Mouse (Mus musculus): ENCODE measurements around the gene Morn1.
A peak's percentile ranks its signal among the peaks of the same experiment; 100 is the strongest.

Morn1 gene

DNA sequence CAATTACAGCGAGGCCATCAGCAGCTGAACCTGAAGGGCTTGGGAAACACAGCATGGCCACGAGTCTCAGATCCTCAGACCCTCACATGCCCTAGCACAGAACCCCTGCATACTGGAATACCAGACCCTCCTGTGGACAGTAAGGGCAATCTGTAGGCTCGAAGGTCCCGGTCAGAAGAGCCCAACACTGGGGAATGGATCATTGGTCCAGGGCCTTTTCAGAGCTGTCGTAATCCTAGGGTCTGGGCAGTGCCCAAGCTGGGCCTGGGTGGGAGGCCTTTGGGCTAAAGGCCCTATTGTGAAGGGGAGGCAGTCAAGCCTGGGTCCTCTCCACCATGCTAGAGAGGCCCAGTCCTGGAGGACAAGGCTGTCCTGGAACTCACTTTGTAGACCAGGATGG, 56.5 kb downstream of the Morn1 start:
- no peak for DNase-seq

- DNase-seq = no peak
Measured at GRCm38 (mm10) chr4:155143411-155143810, 57.0 kb downstream of the Morn1 start.

DNA sequence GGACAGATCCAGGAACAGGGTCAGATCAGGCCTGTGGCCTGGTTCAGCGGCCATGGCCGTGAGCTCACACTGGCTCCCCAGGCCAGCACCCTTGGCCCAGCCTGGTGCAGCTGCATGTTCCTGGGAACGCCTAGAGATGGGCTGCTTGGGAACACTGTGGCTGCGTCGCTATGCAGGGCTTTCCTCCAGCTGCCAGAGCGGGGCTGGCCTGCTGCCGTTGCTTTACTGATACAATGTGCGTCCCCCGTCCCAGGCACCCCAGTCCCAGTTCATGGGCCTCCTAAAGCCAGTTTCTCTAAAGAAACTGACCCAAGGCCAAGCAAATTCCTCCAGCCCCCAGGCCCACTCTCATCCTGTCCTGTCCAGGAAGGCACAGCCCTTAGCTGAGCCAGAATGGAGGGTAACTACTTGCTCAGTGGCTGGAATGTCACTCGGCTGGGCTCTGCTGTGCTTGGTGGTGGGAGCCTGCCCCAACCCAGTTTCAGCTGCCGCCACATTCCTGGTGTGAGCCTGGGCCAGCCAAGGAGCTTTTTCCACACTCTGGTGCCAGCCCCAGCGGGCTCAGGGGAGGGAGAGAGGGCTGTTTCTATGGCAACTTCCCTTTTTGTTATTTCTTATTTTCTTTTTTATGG, 57.6 kb downstream of the Morn1 start:
- peak; percentile 72 for DNase-seq

GRCm38 (mm10) chr4:155144548-155145180, 58.3 kb downstream of the Morn1 start:
- no peak for DNase-seq

GRCm38 (mm10) chr4:155146107-155146823, 59.9 kb downstream of the Morn1 start:
- DNase-seq = no peak

- no peak for DNase-seq
Measured at GRCm38 (mm10) chr4:155148453-155148852, 62.1 kb downstream of the Morn1 start.

DNA sequence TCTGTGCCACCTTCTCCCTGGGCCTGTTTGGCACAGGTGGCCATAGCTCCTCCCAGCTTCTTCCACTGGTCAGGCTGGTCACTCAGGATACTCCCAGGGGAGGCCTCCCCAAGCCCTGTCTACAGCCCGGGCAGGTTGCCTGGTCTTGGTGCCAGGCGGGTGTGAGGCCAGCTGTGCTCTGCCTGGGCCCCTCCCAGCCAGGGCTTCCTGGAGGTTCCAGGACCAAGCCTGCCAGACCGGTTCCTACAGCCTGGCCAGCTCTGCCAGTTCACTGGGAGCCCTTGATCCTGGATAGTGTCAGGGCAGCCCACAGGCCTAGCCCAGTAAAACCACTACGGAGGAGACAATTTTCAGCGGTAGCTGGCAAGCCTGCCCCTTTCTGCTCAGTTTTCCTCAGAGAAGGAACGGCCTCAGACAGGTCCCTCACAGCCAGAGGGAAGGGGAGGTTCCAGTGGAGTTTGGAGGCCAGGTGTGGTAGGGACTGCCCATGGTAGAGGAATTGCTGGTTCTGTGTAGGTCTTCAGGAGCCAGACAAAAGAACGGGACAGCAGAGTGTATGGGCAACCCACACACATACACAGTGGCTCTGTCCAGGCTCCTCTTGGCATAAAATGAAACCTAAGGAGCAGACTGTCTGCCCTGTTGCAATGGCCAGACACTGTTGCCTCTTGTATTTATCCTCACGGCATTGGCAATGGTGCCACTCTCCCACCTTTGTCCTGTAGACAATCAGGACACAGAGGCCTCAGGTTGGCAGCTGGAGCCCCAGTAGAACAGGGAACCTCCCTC, 62.7 kb downstream of the Morn1 start:
- DNase-seq = peak; percentile 80

- no peak for DNase-seq
Measured at GRCm38 (mm10) chr4:155149941-155150275, 63.5 kb downstream of the Morn1 start.

- peak; percentile 93 for DNase-seq
Measured at GRCm38 (mm10) chr4:155150276-155151113, 64.1 kb downstream of the Morn1 start.

DNA sequence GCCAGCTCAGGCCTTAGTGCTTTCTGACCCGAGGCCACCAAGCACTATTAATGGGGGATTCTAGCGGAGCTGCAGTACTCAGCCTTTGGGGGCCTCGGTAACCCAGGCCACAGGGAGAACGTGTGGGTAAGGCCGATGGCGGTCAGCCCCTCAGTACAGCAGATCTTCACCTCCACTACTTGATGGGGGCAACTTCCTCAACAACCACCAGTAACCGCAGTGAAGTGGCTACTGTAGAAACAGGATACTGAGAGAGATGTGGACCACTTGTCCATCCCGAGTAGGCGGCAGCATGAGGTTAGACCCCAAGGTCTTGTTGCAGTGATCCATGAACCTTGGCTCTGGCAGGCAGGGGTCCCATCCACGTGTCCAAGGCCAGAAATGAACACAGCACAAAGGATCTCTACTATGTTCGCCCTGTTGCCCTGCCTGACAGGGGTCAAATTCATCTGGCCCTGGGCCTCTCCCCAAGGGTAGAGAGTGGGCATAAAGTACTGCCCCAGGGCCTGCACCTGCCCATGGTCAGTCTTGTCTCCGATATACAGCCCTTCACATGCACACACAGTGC, 64.9 kb downstream of the Morn1 start:
- no peak for DNase-seq

- DNase-seq = no peak
Measured at GRCm38 (mm10) chr4:155151845-155152244, 65.5 kb downstream of the Morn1 start.

- no peak for DNase-seq
Measured at GRCm38 (mm10) chr4:155152476-155152875, 66.1 kb downstream of the Morn1 start.

DNA sequence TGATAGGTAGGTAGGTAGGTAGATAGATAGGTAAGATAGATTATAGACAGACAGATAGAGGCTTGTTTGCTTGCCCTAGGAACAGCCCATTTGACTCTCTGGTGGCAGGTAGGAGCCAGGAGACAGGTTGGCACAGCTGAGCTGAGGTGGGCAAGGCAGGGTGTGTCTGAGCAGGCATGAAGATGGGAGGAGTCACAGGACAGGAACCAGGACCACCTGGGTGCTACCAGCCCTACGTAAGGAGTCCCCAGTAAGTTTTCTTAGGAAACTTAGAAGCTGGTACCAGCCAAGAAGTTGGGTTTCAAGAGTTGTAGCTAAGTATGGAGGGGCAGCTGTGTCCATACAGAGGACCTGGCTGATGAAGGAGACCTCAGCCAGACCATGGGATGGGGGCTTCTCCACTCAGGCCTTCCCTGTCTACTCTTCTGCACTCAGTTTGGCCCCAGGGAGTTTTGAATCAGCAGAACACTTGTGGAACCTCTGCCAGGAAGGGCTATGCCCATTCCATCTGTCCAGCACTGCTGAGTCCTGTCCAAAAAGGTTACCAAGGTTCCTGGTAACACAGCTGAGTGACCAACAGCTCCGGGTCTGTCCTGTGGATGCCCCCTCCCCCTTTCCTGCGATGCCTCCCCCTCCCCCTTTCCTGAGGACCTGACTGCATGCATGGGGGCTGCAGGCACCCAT, 67.2 kb downstream of the Morn1 start:
- DNase-seq = no peak

GRCm38 (mm10) chr4:155154986-155155385, 68.6 kb downstream of the Morn1 start:
- peak; percentile 68 for DNase-seq

DNA sequence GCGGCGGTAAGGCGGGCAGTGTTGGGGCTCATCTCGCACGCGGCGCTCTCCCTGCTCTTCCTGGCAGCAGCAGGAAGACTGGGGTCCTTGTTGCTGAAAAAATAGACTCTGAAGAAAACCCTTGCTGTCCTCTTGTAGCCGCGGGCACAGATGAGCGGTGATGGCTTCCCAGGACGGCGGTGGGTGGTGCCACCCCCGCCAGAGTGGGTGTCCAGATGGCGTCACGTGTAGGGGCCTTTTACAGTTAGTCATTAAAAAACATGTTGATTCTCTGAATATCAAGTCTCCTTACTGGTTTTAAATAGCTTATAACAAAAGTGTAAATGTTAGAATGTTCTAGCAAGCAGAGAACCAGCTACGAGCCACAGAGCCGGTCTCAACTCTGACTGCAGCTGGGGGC, 70.4 kb downstream of the Morn1 start:
- no peak for DNase-seq

- no peak for DNase-seq
Measured at GRCm38 (mm10) chr4:155157871-155158542, 71.6 kb downstream of the Morn1 start.

GRCm38 (mm10) chr4:155158543-155158917, 72.2 kb downstream of the Morn1 start:
- DNase-seq = no peak

- peak; percentile 34 for DNase-seq
Measured at GRCm38 (mm10) chr4:155162433-155163319, 76.3 kb downstream of the Morn1 start.

DNA sequence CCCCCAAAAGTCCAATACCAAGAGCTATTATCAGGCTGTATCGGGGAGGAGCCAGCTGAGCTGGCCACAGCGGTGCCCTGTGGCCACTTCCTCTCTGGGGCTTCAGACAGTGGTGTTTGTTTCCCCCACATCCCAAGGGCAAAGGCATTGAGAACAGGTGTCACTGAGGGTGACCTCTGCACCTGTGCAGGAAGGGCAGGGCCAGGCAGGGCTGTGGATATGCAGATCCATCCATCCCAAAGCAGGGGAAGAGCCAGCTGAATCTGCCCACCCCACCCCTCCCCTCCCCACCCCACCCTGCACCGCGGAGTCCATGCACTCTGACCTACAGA, 76.9 kb downstream of the Morn1 start:
- DNase-seq = no peak

- DNase-seq = no peak
Measured at GRCm38 (mm10) chr4:155163685-155164084, 77.3 kb downstream of the Morn1 start.
